Mouse (Mus musculus): Measurements from ENCODE around the gene Vmn1r21.

- TF ChIP-seq USF2 (IDR thresholded peaks at IDR 0.05; ENCODE audit: borderline replicate concordance in 1 of 2, insufficient read depth in 1 of 2, low read depth in 1 of 2, low read length in 2 of 2) (no peak), MXI1 (IDR thresholded peaks at IDR 0.05; ENCODE audit: low read depth, low read length) (no peak), ZMIZ1 (IDR thresholded peaks at IDR 0.05; ENCODE audit: low read depth, low read length) (no peak), E2F4 (IDR thresholded peaks at IDR 0.05; ENCODE audit: borderline replicate concordance, low read depth, low read length) (no peak), CTCF (IDR thresholded peaks at IDR 0.05 in 2 of 3, conservative IDR thresholded peaks at IDR 0.05 in 1 of 3; ENCODE audit: control insufficient read depth in 1 of 3, insufficient read depth in 1 of 3, low read depth in 2 of 3, low read length in 3 of 3, poor library complexity in 1 of 3, severe bottlenecking in 1 of 3) (peak; percentile 69 to 86 (median 72)), TAL1 (IDR thresholded peaks at IDR 0.05; ENCODE audit: low read length) (no peak), TBP (IDR thresholded peaks at IDR 0.05; ENCODE audit: low read depth, low read length) (no peak), POLR2A (IDR thresholded peaks at IDR 0.05; ENCODE audit: control insufficient read depth in 1 of 2, insufficient read depth in 1 of 2, low read depth in 1 of 2, low read length in 2 of 2, poor library complexity in 1 of 2) (no peak), MEF2A (IDR thresholded peaks at IDR 0.05; ENCODE audit: extremely low read depth, insufficient replicate concordance, low read depth, low read length, poor library complexity, severe bottlenecking) (no peak), BHLHE40 (IDR thresholded peaks at IDR 0.05; ENCODE audit: borderline replicate concordance, low read depth, low read length) (no peak), CHD2 (IDR thresholded peaks at IDR 0.05; ENCODE audit: low read length) (no peak), GATA1 (IDR thresholded peaks at IDR 0.05; ENCODE audit: low read depth, low read length) (no peak), ZC3H11A (IDR thresholded peaks at IDR 0.05; ENCODE audit: low read depth, low read length) (peak; percentile 91), GABPA (IDR thresholded peaks at IDR 0.05; ENCODE audit: low read depth, low read length) (no peak)
These were observed 9.2 kb upstream of the Vmn1r21 start for GRCm38 (mm10) chr6:57859043-57860042.

All from MEL (cell line).